Mouse (Mus musculus) heart, adult 10 weeks (tissue): Measurements from ENCODE around the gene Mrgpra2b. TPM values are rescaled to one million over a fixed set of nuclear protein-coding genes. Genes with fewer than 3 reads are reported as not detected.

Experiments
- polyA plus RNA-seq: library from polyadenylated mRNA; stranded (reverse); fragments of 350-450 nt; fragmentation: Illumina TruSeq; extraction: RNeasy Lipid Tissue Mini Kit (QIAGEN cat#74804); gene quantifications from one replicate; pipeline ENCODE4 v1.2.3, GENCODE M21; 2014; ENCODE audit warnings: low read depth, low replicate concordance

The Mrgpra2b gene
- polyA plus RNA-seq, result not detected

DNA sequence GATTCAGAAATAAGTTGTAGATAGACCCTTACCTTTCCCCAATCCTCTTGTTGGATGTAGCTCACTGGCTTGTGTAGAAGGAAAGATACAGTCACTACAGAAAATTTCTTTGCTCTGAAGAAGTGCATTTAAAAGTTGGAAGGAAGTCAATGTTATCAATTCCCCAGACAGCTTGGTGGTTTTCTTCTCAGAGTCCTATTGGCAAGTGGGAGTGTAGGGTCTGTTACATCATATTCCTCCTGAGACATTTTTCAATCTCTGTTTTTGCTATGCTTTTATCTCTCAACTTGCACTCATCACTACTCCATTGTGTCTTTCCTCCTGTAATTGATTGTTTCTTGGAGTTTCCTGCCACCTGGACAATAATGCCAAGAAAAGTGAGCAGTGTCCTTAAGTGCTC lies at the start of gene Mrgpra2b:
Gene Mrgpra2b (minus strand): TSS at position 101 of the 400 bp plus-strand sequence.

DNA sequence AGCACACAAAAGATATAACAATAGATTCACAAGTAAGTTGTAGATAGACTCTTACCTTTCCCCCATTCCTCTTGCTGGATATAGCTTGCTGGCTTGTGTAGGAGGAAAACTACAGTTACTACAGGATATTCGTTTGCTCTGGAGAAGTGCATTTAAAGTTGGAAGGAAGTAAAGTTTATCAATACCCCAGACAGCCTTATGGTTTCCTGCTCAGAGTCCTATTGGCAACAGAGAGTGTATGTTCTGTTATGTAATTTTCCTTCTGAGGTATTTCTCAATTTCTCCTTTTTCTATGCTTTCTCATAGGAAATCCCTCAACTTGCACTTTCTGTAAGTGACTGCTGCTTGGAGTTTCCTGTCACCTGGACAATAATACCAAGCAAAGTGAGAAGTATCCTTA lies 76.6 kb downstream of the Mrgpra2b start, which contains the start of gene Mrgpra2a:
Gene Mrgpra2a (minus strand): TSS at position 125 of the 400 bp plus-strand sequence.

Other genes with a start within 250 kb of the Mrgpra2b start
- gene Mrgpra1, start 174.6 kb downstream of the Mrgpra2b start, polyA plus RNA-seq, result not detected
- gene Mrgpra2a, start 76.7 kb downstream of the Mrgpra2b start, polyA plus RNA-seq, result not detected
- gene Mrgpra3, start 72.5 kb upstream of the Mrgpra2b start, polyA plus RNA-seq, result not detected